Mouse (Mus musculus): ENCODE results near the gene Atp13a3. TPM values are rescaled to one million over a fixed set of nuclear protein-coding genes. Genes with fewer than 3 reads are reported as not detected.
"Not testable (repeated sequence)": the region's sequence is repeated elsewhere in the genome, so short reads cannot be mapped to it uniquely, and the experiment has no call there.

Atp13a3 gene
- total RNA-seq (2021), result 10 to 100 TPM; 71.3 to 73.7 TPM
- long read RNA-seq, experiment 1, partial matches to known transcripts, result 1 of 24 reads
- long read RNA-seq, experiment 1, other reads (novel, unspliced or antisense), result 22 of 24 reads
- long read RNA-seq, experiment 2, partial matches to known transcripts, result 4 of 22 reads
- long read RNA-seq, experiment 2, other reads (novel, unspliced or antisense), result 17 of 22 reads

DNA sequence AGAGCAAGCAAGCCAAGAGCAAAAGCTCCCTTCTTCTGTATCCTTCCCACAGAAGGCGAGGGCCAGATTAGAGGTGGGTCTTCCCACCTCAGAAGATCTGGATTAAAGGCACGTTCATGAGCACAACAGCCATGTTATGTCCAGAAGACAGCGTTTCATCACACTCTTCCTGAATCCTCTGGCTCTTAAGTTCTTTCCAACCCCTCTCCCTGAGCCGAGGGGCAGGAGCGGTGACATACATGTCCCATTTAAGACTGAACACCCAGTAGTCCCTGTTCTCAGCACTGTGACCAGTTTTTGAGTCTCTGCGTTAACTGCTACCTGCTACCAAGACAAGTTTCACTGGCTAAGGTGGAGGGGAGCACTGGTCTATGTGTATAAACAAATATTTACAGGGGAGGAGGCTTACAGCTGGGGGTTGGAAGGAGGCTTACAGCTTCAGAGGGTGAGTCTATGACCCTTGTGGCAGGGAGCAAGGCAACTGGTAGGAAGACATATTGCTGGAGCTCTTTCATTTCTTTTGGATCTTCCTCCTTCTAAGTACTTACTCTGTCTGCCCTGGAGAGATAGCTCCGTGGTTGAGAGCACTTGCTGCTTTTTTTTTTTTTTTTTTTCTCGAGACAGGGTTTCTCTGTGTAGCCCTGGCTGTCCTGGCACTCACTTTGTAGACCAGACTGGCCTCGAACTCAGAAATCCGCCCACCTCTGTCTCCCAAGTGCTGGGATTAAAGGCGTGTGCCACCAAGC lies at the start of gene Atp13a3:
Atp13a3 (minus strand) TSS at position 51 of the 746 bp plus-strand sequence.
- DNase-seq (ENCODE audit: extremely low spot score in 1 of 2, low spot score in 2 of 2), result no peak
- H3K4me3 ChIP-seq, result no peak within 1 kb of the TSS
- no peak for TF ChIP-seq CTCF (IDR thresholded peaks at IDR 0.05)
- intact Hi-C loops (cut with DNase I), result no loop called here
- no peak within 1 kb of the TSS for H3K27ac ChIP-seq

GRCm38 (mm10) chr16:30453213-30453975 lies 47.6 kb upstream of the Atp13a3 start:
- no peak for TF ChIP-seq CTCF (IDR thresholded peaks at IDR 0.05)
- no peak overlapping the region for H3K27ac ChIP-seq
- intact Hi-C loops (cut with DNase I), result no loop called here
- DNase-seq (ENCODE audit: extremely low spot score in 1 of 2, low spot score in 2 of 2), result no peak
- no peak overlapping the region for H3K4me3 ChIP-seq

DNA sequence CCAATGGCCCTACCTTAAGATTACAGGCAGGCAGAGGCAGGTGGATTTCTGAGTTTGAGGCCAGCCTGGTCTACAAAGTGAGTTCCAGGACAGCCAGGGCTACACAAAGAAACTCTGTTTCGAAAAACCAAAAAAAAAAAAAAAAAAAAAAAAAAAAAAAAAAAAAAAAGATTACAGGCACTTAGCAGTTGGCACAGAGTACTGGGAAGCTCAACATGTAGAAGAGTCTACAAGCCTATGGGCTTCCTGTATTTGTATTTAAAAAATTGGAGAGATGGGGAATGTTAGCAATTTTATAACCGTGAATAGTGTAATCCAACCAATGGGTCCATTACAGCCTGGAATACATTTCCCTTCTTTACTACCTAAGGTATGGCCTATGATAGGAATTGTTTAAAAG lies 45.4 kb upstream of the Atp13a3 start:
- H3K4me3 ChIP-seq; H3K27ac ChIP-seq; intact Hi-C loops (cut with DNase I); DNase-seq (ENCODE audit: extremely low spot score in 1 of 2, low spot score in 2 of 2): not testable (repeated sequence)

DNA sequence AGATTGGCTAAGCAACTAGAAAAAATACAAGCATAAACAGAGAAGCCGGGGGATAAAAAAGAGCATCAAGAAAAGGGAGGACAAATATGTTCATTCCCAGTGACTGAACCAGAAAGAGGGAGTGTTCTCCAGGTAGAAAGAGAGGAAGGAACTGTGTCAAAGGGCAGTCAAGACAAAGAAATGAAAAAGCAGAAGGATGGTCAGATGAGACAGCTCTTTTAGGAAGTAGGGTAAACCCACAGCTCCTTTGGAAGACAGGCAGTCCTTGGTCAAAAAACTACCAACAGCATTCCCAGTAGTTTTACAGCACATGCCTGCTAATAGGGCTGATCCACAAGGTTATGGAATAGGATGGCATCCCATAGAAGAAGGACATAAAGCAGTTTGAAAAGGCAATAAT lies 43.2 kb upstream of the Atp13a3 start:
- H3K27ac ChIP-seq, result no peak overlapping the region
- H3K4me3 ChIP-seq, result no peak overlapping the region
- intact Hi-C loops (cut with DNase I), result no loop called here
- DNase-seq (ENCODE audit: extremely low spot score in 1 of 2, low spot score in 2 of 2), result no peak
- no peak for TF ChIP-seq CTCF (IDR thresholded peaks at IDR 0.05)

- H3K4me3 ChIP-seq, result no peak overlapping the region
- H3K27ac ChIP-seq, result no peak overlapping the region
- DNase-seq (ENCODE audit: extremely low spot score in 1 of 2, low spot score in 2 of 2), result no peak
- TF ChIP-seq CTCF (IDR thresholded peaks at IDR 0.05), result no peak
- intact Hi-C loops (cut with DNase I), result no loop called here
These were observed 42.4 kb upstream of the Atp13a3 start for GRCm38 (mm10) chr16:30448169-30448568.

DNA sequence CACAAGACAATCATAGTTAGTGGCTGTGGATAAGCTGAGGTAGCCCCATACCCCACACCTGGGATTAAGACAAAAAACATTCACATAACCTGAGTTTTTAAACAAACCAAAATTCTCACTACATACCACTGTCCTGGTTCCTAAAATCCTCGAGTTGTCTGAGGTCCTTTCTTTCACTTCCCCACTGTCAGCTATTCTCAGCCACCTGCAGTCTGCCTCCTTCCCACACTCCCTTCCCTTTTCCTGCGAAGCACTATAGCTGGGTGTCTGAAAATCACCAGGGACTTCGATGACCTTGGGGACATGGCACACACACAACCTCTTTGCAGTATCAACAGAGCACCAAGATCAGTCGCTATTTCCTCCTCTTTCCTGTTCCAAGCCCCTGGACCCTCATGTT lies 41.9 kb upstream of the Atp13a3 start:
- H3K27ac ChIP-seq, result no peak overlapping the region
- DNase-seq (ENCODE audit: extremely low spot score in 1 of 2, low spot score in 2 of 2), result no peak
- no peak overlapping the region for H3K4me3 ChIP-seq
- TF ChIP-seq CTCF (IDR thresholded peaks at IDR 0.05), result no peak
- intact Hi-C loops (cut with DNase I), result no loop called here

GRCm38 (mm10) chr16:30443411-30443810 lies 37.6 kb upstream of the Atp13a3 start:
- H3K4me3 ChIP-seq, result no peak overlapping the region
- no peak overlapping the region for H3K27ac ChIP-seq
- no peak for TF ChIP-seq CTCF (IDR thresholded peaks at IDR 0.05)
- intact Hi-C loops (cut with DNase I), result no loop called here
- no peak for DNase-seq (ENCODE audit: extremely low spot score in 1 of 2, low spot score in 2 of 2)

DNA sequence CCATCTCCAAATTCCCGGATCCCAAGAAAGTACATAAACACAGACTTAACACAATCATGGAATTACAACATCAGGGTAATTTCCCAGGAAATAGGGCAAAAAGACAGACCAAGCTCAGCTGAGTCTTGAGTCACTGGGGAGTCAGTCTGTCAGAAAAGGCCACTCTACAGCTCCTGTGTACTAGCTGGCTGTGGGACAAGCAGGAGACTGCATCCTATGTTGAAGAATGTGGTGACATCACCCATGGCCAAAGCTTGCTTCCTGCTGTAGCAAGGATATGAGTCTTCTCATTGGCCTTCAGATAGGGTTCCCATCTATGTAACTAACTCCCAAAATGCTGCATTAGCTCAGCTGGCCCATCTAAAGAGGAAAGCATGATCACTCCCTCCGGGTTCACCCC lies 36.7 kb upstream of the Atp13a3 start:
- no peak overlapping the region for H3K27ac ChIP-seq
- intact Hi-C loops (cut with DNase I), result no loop called here
- H3K4me3 ChIP-seq, result no peak overlapping the region
- no peak for DNase-seq (ENCODE audit: extremely low spot score in 1 of 2, low spot score in 2 of 2)
- TF ChIP-seq CTCF (IDR thresholded peaks at IDR 0.05), result no peak

DNA sequence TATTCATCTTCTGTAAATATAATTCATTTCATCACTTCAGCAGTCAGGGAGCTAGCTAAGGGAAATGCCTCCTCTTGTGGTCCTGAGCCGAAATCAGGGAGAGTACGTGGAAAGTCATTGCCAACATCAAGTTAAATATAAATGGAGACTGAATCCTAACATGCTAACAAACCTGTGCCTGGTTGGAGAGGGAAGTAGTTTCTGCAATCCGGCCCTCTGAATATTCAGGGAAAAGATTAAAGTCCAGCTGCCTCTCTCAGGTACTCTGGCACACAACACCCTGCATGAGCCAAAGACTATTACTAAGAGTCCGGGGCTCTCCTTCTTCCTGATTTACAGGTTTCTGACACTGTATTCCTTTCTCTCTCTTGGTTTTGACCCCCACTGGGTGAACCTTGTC lies 35.6 kb upstream of the Atp13a3 start:
- intact Hi-C loops (cut with DNase I), result no loop called here
- TF ChIP-seq CTCF (IDR thresholded peaks at IDR 0.05), result no peak

GRCm38 (mm10) chr16:30439841-30440240 lies 34.1 kb upstream of the Atp13a3 start:
- intact Hi-C loops (cut with DNase I), result no loop called here
- TF ChIP-seq CTCF (IDR thresholded peaks at IDR 0.05), result no peak
- no peak overlapping the region for H3K27ac ChIP-seq
- no peak overlapping the region for H3K4me3 ChIP-seq
- no peak for DNase-seq (ENCODE audit: extremely low spot score in 1 of 2, low spot score in 2 of 2)

More for the DNA sequence above, 35.6 kb upstream of the Atp13a3 start:
- no peak overlapping the region for H3K4me3 ChIP-seq
- H3K27ac ChIP-seq, result no peak overlapping the region
- no peak for DNase-seq (ENCODE audit: extremely low spot score in 1 of 2, low spot score in 2 of 2)

GRCm38 (mm10) chr16:30439411-30439810 lies 33.6 kb upstream of the Atp13a3 start:
- DNase-seq (ENCODE audit: extremely low spot score in 1 of 2, low spot score in 2 of 2), result no peak
- TF ChIP-seq CTCF (IDR thresholded peaks at IDR 0.05), result no peak
- Histone ChIP-seq H3K27ac (no peak overlapping the region), H3K4me3 (no peak overlapping the region)
- intact Hi-C loops (cut with DNase I), result no loop called here

- DNase-seq (ENCODE audit: extremely low spot score in 1 of 2, low spot score in 2 of 2), result no peak
- Histone ChIP-seq H3K27ac (no peak overlapping the region), H3K4me3 (no peak overlapping the region)
- intact Hi-C loops (cut with DNase I), result no loop called here
- TF ChIP-seq CTCF (IDR thresholded peaks at IDR 0.05), result no peak
These were observed 30.5 kb upstream of the Atp13a3 start for GRCm38 (mm10) chr16:30436276-30436675.

All from left cerebral cortex, adult 2 months (tissue).